Mouse (Mus musculus) heart, adult 8-10 months (tissue): ENCODE results near the gene Rag1. TPM values are rescaled to one million over a fixed set of nuclear protein-coding genes. Genes with fewer than 3 reads are reported as not detected.

Experiments used
- DNase-seq: peaks from one replicate; pipeline ENCODE4 v3.0.0; 2022; ENCODE audit warnings: low spot score
- total RNA-seq, 4 experiments: library from RNA; stranded (reverse); gene quantifications; 2 replicates each; pipeline ENCODE4 v1.2.4; 2022

Gene Rag1
- total RNA-seq, 4 experiments from 2014 or later: 0.03 to 0.06 TPM; not detected in 2

- no peak for DNase-seq
Observed at GRCm38 (mm10) chr2:101638979-101639839, 10.1 kb downstream of the Rag1 start.

- peak; percentile 97 for DNase-seq
Observed at GRCm38 (mm10) chr2:101628297-101629236, 20.7 kb downstream of the Rag1 start.

- no peak for DNase-seq
Observed at GRCm38 (mm10) chr2:101627227-101627626, 22.1 kb downstream of the Rag1 start.

GRCm38 (mm10) chr2:101624526-101624925 lies 24.8 kb downstream of the Rag1 start, which contains the start of gene Rag2:
TSS of gene Rag2 (plus strand) at chr2:101624718.
- no peak for DNase-seq

- DNase-seq: no peak
Observed at GRCm38 (mm10) chr2:101624011-101624410, 25.3 kb downstream of the Rag1 start.

- DNase-seq: no peak
Observed at GRCm38 (mm10) chr2:101623042-101623441, 26.3 kb downstream of the Rag1 start.

- no peak for DNase-seq
Observed at GRCm38 (mm10) chr2:101621611-101622010, 27.7 kb downstream of the Rag1 start.

- no peak for DNase-seq
Observed at GRCm38 (mm10) chr2:101620899-101621298, 28.4 kb downstream of the Rag1 start.

- DNase-seq: no peak
Observed at GRCm38 (mm10) chr2:101618373-101618772, 30.9 kb downstream of the Rag1 start.

GRCm38 (mm10) chr2:101615464-101616305 lies 33.6 kb downstream of the Rag1 start:
- no peak for DNase-seq

- DNase-seq: no peak
Observed at GRCm38 (mm10) chr2:101610861-101611260, 38.4 kb downstream of the Rag1 start.

GRCm38 (mm10) chr2:101608232-101608894 lies 40.9 kb downstream of the Rag1 start:
- no peak for DNase-seq

- DNase-seq: no peak
Observed at GRCm38 (mm10) chr2:101603099-101603498, 46.2 kb downstream of the Rag1 start.

- peak; percentile 49 for DNase-seq
Observed at GRCm38 (mm10) chr2:101600703-101601102, 48.6 kb downstream of the Rag1 start.

GRCm38 (mm10) chr2:101598190-101599181 lies 50.8 kb downstream of the Rag1 start:
- peak; percentile 13 for DNase-seq

GRCm38 (mm10) chr2:101597186-101597585 lies 52.1 kb downstream of the Rag1 start:
- no peak for DNase-seq

- no peak for DNase-seq
Observed at GRCm38 (mm10) chr2:101594681-101595080, 54.6 kb downstream of the Rag1 start.

- no peak for DNase-seq
Observed at GRCm38 (mm10) chr2:101592886-101593285, 56.4 kb downstream of the Rag1 start.

GRCm38 (mm10) chr2:101592023-101592841 lies 57.1 kb downstream of the Rag1 start:
- no peak for DNase-seq
